Comparison of ENCODE assay signal across 11 mouse cellular contexts in the genomic region with DNA sequence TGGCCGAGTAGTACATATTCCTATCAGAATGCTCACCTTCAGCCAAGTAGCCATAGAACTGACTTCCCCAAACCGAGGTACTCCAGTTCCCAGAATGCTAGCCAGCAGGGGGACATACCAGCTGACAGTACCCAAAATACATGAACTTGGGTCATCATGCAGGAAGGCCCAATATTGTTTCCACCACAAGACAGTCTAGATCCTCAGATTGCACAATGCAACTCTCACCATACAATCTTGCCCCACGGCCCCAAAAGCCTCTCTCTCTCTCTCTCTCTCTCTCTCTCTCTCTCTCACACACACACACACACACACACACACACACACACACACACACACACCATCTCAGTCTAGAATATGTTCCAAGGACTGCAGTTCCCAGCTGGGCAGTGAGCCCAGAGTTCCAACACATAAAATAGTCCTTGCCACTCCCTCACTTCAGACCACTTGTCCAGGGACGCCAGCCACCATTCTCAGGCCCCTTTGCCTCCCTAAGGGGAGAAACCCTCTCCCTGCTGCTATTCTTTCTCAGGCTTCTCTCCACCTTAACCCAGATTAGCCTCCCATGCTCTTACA. TPM values are rescaled to one million over a fixed set of nuclear protein-coding genes. Genes with fewer than 3 reads are reported as not detected.
DNase-seq lines count a peak whose midpoint lies in the region; ATAC-seq and TF ChIP-seq lines count a peak whose summit lies in the region.
"Had no signal": no experiment of that assay in that cellular context is flagged by ENCODE, and none has a peak within 500 bp of the region (broad histone marks: within the 10 kb centered on the region; RNA-seq: fewer than 3 reads in every experiment).

No protein-coding gene starts in this region.

- TF ChIP-seq CTCF in lung, embryonic 14.5 days (IDR thresholded peaks at IDR 0.05; ENCODE audit: low read depth) = no peak

- H3K4me1 ChIP-seq in lung, embryonic 14.5 days (ENCODE audit: insufficient read depth) = peaks cover 12% of the 10 kb centered on the region

- peak; percentile 45 for ATAC-seq in common myeloid progenitor, adult 5-6 weeks (replicated peaks; ENCODE audit: low read depth, poor library complexity, severe bottlenecking)
- ATAC-seq in lung, embryonic 14.5 days (ENCODE audit: insufficient read depth) = no peak
- ATAC-seq: forebrain, embryonic 13.5 days had no signal

- DNase-seq in kidney, postnatal 10 days = peak; percentile 70
- no peak for DNase-seq in kidney, adult 11 months
- DNase-seq in NIH3T3 (ENCODE audit: low read depth) = peak; percentile 71
- DNase-seq in lung, embryonic 14.5 days = peak; percentile 70
- DNase-seq in thymus, postnatal 0 days (ENCODE audit: low spot score) = no peak
- DNase-seq in layer of hippocampus, postnatal 14 days (ENCODE audit: low spot score in 2 of 2) = no peak
- DNase-seq: kidney, adult 18-20 months had no signal

- no peak overlapping the region for H3K4me3 ChIP-seq in lung, embryonic 14.5 days (ENCODE audit: low read depth, low read length)
- H3K4me3 ChIP-seq: forebrain, embryonic 13.5 days had no signal

- H3K27me3 ChIP-seq in lung, embryonic 14.5 days (ENCODE audit: insufficient read depth, low read length) = peaks cover 7% of the 10 kb centered on the region; the same call in 1 of the 2 replicates
- H3K27me3 ChIP-seq: forebrain, embryonic 13.5 days had no signal

- no peaks in the 10 kb centered on the region for H3K9me3 ChIP-seq in lung, embryonic 14.5 days (ENCODE audit: low read depth, low read length)
- H3K9me3 ChIP-seq: forebrain, embryonic 13.5 days; G1E; megakaryocyte, embryonic 14.5 days had no signal

- WGBS in lung, embryonic 14.5 days = 50% methylated on average over 4 of the region's 4 CpGs

- no peak overlapping the region for H3K9ac ChIP-seq in lung, embryonic 14.5 days
- H3K9ac ChIP-seq: forebrain, embryonic 13.5 days had no signal

- peaks cover 22% of the 10 kb centered on the region; the same call in 1 of the 2 replicates for H3K36me3 ChIP-seq in lung, embryonic 14.5 days (ENCODE audit: insufficient read depth)

- H3K27ac ChIP-seq in lung, embryonic 14.5 days (ENCODE audit: low read depth) = no peak overlapping the region
- H3K27ac ChIP-seq: forebrain, embryonic 13.5 days had no signal

- H3K4me2 ChIP-seq in lung, embryonic 14.5 days = no peak overlapping the region
- H3K4me2 ChIP-seq: forebrain, embryonic 13.5 days had no signal

RNA-seq across cellular contexts. Expression of a gene that starts 24.5 kb away (rescaled TPM):
- total RNA-seq in common myeloid progenitor, adult 5-6 weeks (2017) = 0.41 and 0.49 TPM in 2 replicates
- 3.9 and 5.5 TPM in 2 replicates for polyA plus RNA-seq in lung, embryonic 14.5 days (2014; fragmentation: Nextera tagmentation; extraction: Ambion mirVana)
- 5.3 and 7.2 TPM in 2 replicates for polyA plus RNA-seq in thymus, postnatal 0 days (2015; fragmentation: Nextera tagmentation; extraction: Ambion mirVana)
- 10 to 100 TPM; 17.9 to 19.2 TPM for total RNA-seq in layer of hippocampus, postnatal 14 days (2021)

RNA-seq across cellular contexts. Expression of a gene that starts 37.7 kb away (rescaled TPM):
- total RNA-seq in common myeloid progenitor, adult 5-6 weeks (2017) = 0.05 TPM in 1 of 2 replicates, not detected in the other
- 13.8 and 15.7 TPM in 2 replicates for polyA plus RNA-seq in lung, embryonic 14.5 days (2014; fragmentation: Nextera tagmentation; extraction: Ambion mirVana)
- polyA plus RNA-seq in thymus, postnatal 0 days (2015; fragmentation: Nextera tagmentation; extraction: Ambion mirVana) = 1.5 and 1.7 TPM in 2 replicates
- 1 to 10 TPM; 9.4 to 10.0 TPM for total RNA-seq in layer of hippocampus, postnatal 14 days (2021)

Comparison
In these comparisons a context has a peak if more than half of its experiments do, and no peak if none do; other contexts are left out.
1. DNase-seq: peak in kidney, postnatal 10 days (single experiment), NIH3T3 (single experiment) and lung, embryonic 14.5 days (single experiment); none in kidney, adult 11 months (single experiment), thymus, postnatal 0 days (single experiment) and layer of hippocampus, postnatal 14 days (0 of 2).
2. RNA of a gene that starts 24.5 kb away (total RNA-seq): 17.9 to 19.2 TPM in layer of hippocampus, postnatal 14 days; 0.41 to 0.49 TPM in common myeloid progenitor, adult 5-6 weeks; every median in the first group is over 10 times any median in the second.